Mouse (Mus musculus): ENCODE results near the gene Rnf130. TPM values are rescaled to one million over a fixed set of nuclear protein-coding genes. Genes with fewer than 3 reads are reported as not detected.

Rnf130 gene
- polyA plus RNA-seq, 1 experiment from 2014 or later = 32.8 TPM

MicroRNAs within 50 kb of the gene (microRNA counts, 519-probe panel; counts per million panel counts)
- 1,334 counts per million, percentile 2 among the panel's probes with 10 or more counts for microRNA mmu-miR-340-3p
- 5,253 counts per million, percentile 60 among the panel's probes with 10 or more counts for microRNA mmu-miR-340-5p

Small RNA genes lying within 50 kb of the gene (microRNA-seq; reads per million reads assigned to microRNA genes)
- 281 reads per million, percentile 65 among the genes with 10 or more reads in this experiment for gene Mir340

Other genes starting within 250 kb of the Rnf130 start
- gene Gfpt2, start 231.2 kb upstream of the Rnf130 start, polyA plus RNA-seq (2016; fragmentation: Nextera tagmentation; extraction: Ambion mirVana) = 13.9 and 14.7 TPM in 2 replicates
- gene Mapk9, start 178.6 kb upstream of the Rnf130 start, polyA plus RNA-seq (2016; fragmentation: Nextera tagmentation; extraction: Ambion mirVana) = 37.3 and 39.4 TPM in 2 replicates
- gene Rasgef1c, start 123.5 kb upstream of the Rnf130 start, polyA plus RNA-seq (2016; fragmentation: Nextera tagmentation; extraction: Ambion mirVana) = 0.18 and 0.19 TPM in 2 replicates
- 35.5 and 35.9 TPM in 2 replicates for gene Tbc1d9b, start 106.0 kb downstream of the Rnf130 start, polyA plus RNA-seq (2016; fragmentation: Nextera tagmentation; extraction: Ambion mirVana)
- 10.1 and 11.6 TPM in 2 replicates for gene Mrnip, start 149.1 kb downstream of the Rnf130 start, polyA plus RNA-seq (2016; fragmentation: Nextera tagmentation; extraction: Ambion mirVana)
- gene Sqstm1, start 185.5 kb downstream of the Rnf130 start, polyA plus RNA-seq (2016; fragmentation: Nextera tagmentation; extraction: Ambion mirVana) = 209 and 210 TPM in 2 replicates
- 35.4 and 39.3 TPM in 2 replicates for gene Mgat4b, start 185.5 kb downstream of the Rnf130 start, polyA plus RNA-seq (2016; fragmentation: Nextera tagmentation; extraction: Ambion mirVana)
- 0.63 and 0.70 TPM in 2 replicates for gene Ltc4s, start 213.3 kb downstream of the Rnf130 start, polyA plus RNA-seq (2016; fragmentation: Nextera tagmentation; extraction: Ambion mirVana)

Data from heart, embryonic 12.5 days (tissue).